In genomic region chr6:48741273-48741672, GRCm38 (mm10) we compare ENCODE assay signal across 15 mouse cellular contexts. TPM values are rescaled to one million over a fixed set of nuclear protein-coding genes. Genes with fewer than 3 reads are reported as not detected.
DNase-seq lines count a peak whose midpoint lies in the region; ATAC-seq and TF ChIP-seq lines count a peak whose summit lies in the region.
"Had no signal": no experiment of that assay in that cellular context is flagged by ENCODE, and none has a peak within 500 bp of the region (broad histone marks: within the 10 kb centered on the region; RNA-seq: fewer than 3 reads in every experiment).

No protein-coding gene starts in this region.

- H3K4me3 ChIP-seq in kidney, postnatal 0 days (replicated peaks; ENCODE audit: low read depth, low read length): no peak overlapping the region
- no peak overlapping the region for H3K4me3 ChIP-seq in midbrain, embryonic 15.5 days
- H3K4me3 ChIP-seq: erythroblast, embryonic 14.5 days had no signal

- peak overlapping the region; percentile 70 for H3K27ac ChIP-seq in kidney, postnatal 0 days
- no peak overlapping the region for H3K27ac ChIP-seq in midbrain, embryonic 15.5 days

- 31% methylated on average over 3 of the region's 3 CpGs for WGBS in kidney, postnatal 0 days
- WGBS in midbrain, embryonic 15.5 days: 36% methylated on average over 3 of the region's 3 CpGs

- no peaks in the 10 kb centered on the region for H3K9me3 ChIP-seq in kidney, postnatal 0 days (replicated peaks; ENCODE audit: low read length)
- H3K9me3 ChIP-seq in midbrain, embryonic 15.5 days: no peaks in the 10 kb centered on the region

- H3K27me3 ChIP-seq in kidney, postnatal 0 days (ENCODE audit: insufficient read depth, low read length): no peaks in the 10 kb centered on the region
- H3K27me3 ChIP-seq in midbrain, embryonic 15.5 days (replicated peaks): peaks cover 27% of the 10 kb centered on the region

- H3K36me3 ChIP-seq in kidney, postnatal 0 days (ENCODE audit: insufficient read depth, low read length): no peaks in the 10 kb centered on the region
- H3K36me3 ChIP-seq in midbrain, embryonic 15.5 days (replicated peaks): no peaks in the 10 kb centered on the region

- peak overlapping the region; percentile 25; the same call in 1 of the 2 replicates for H3K4me2 ChIP-seq in kidney, postnatal 0 days (ENCODE audit: low read length)
- no peak overlapping the region for H3K4me2 ChIP-seq in midbrain, embryonic 15.5 days

- DNase-seq in CD4-positive, CD25-positive, alpha-beta regulatory T cell, adult 2 months (ENCODE audit: low read depth, low spot score): peak; percentile 63
- no peak for DNase-seq in kidney, postnatal 0 days (ENCODE audit: low spot score)
- DNase-seq in kidney, adult 18-20 months: no peak
- peak; percentile 29 for DNase-seq in kidney, postnatal 14 days
- peak; percentile 55 for DNase-seq in thymus, postnatal 0 days (ENCODE audit: low spot score)
- no peak for DNase-seq in left cerebral cortex, postnatal 36 days (ENCODE audit: low spot score in 2 of 2)
- DNase-seq: cerebellum, postnatal 25 days; gastrocnemius, postnatal 10 days; right cerebral cortex, postnatal 25 days had no signal

- no peak for ATAC-seq in CD4-positive, CD25-positive, alpha-beta regulatory T cell, adult 4 months
- ATAC-seq in kidney, postnatal 0 days (replicated peaks; ENCODE audit: low FRiP score, low read depth): no peak
- no peak for ATAC-seq in midbrain, embryonic 15.5 days (replicated peaks)
- ATAC-seq: Patski had no signal

- no peak for TF ChIP-seq CTCF in kidney, postnatal 0 days (IDR thresholded peaks at IDR 0.05; ENCODE audit: low read depth)

- peaks cover 4% of the 10 kb centered on the region; the same call in 1 of the 2 replicates for H3K4me1 ChIP-seq in kidney, postnatal 0 days (replicated peaks; ENCODE audit: insufficient read depth, low read length)
- H3K4me1 ChIP-seq in midbrain, embryonic 15.5 days: peaks cover 11% of the 10 kb centered on the region; the same call in 1 of the 2 replicates

- H3K9ac ChIP-seq in kidney, postnatal 0 days (ENCODE audit: low read depth, low read length): no peak overlapping the region
- H3K9ac ChIP-seq in midbrain, embryonic 15.5 days: no peak overlapping the region

- intact Hi-C loops in left cerebral cortex, postnatal 36 days (cut with DNase I): no loop called here

RNA-seq across cellular contexts. Expression of gene Gimap1, which starts 2.4 kb away (rescaled TPM):
- polyA plus RNA-seq in CD4-positive, CD25-positive, alpha-beta regulatory T cell, adult 4 months (2017; shearing (Covaris generic)): 100 to 1,000 TPM; 342 to 402 TPM
- polyA plus RNA-seq in kidney, postnatal 0 days (2015; fragmentation: Nextera tagmentation; extraction: Ambion mirVana): 26.8 and 29.7 TPM in 2 replicates
- polyA plus RNA-seq in thymus, postnatal 0 days (2015; fragmentation: Nextera tagmentation; extraction: Ambion mirVana): 148 and 170 TPM in 2 replicates
- 4.8 and 5.8 TPM in 2 replicates for polyA plus RNA-seq in midbrain, embryonic 15.5 days (2015; fragmentation: Nextera tagmentation; extraction: Ambion mirVana)
- 1 to 10 TPM; 1.9 to 3.1 TPM for total RNA-seq in left cerebral cortex, postnatal 36 days (2021)

RNA-seq across cellular contexts. Expression of gene Gimap5, which starts 4.7 kb away (rescaled TPM):
- polyA plus RNA-seq in CD4-positive, CD25-positive, alpha-beta regulatory T cell, adult 4 months (2017; shearing (Covaris generic)): 100 to 1,000 TPM; 196 to 256 TPM
- 26.4 and 32.2 TPM in 2 replicates for polyA plus RNA-seq in kidney, postnatal 0 days (2015; fragmentation: Nextera tagmentation; extraction: Ambion mirVana)
- 23.7 and 29.6 TPM in 2 replicates for polyA plus RNA-seq in thymus, postnatal 0 days (2015; fragmentation: Nextera tagmentation; extraction: Ambion mirVana)
- polyA plus RNA-seq in midbrain, embryonic 15.5 days (2015; fragmentation: Nextera tagmentation; extraction: Ambion mirVana): 0.71 and 1.6 TPM in 2 replicates
- 1 to 10 TPM in 1 of 2 experiments, under 1 TPM in 1; 0.96 to 1.1 TPM for total RNA-seq in left cerebral cortex, postnatal 36 days (2021)
- polyA plus RNA-seq: Patski had no signal

RNA-seq across cellular contexts. Expression of gene Gimap7, which starts 22.9 kb away (rescaled TPM):
- polyA plus RNA-seq in CD4-positive, CD25-positive, alpha-beta regulatory T cell, adult 4 months (2017; shearing (Covaris generic)): 100 to 1,000 TPM; 600 to 617 TPM
- polyA plus RNA-seq in kidney, postnatal 0 days (2015; fragmentation: Nextera tagmentation; extraction: Ambion mirVana): 0.10 and 0.14 TPM in 2 replicates
- 6.5 and 6.7 TPM in 2 replicates for polyA plus RNA-seq in thymus, postnatal 0 days (2015; fragmentation: Nextera tagmentation; extraction: Ambion mirVana)
- not detected in 2 replicates for polyA plus RNA-seq in midbrain, embryonic 15.5 days (2015; fragmentation: Nextera tagmentation; extraction: Ambion mirVana)
- total RNA-seq in left cerebral cortex, postnatal 36 days (2021): not detected
- total RNA-seq: gastrocnemius, postnatal 10 days; left cerebral cortex, postnatal 10 days had no signal
- polyA plus RNA-seq: brain, embryonic 14.5 days; erythroblast, embryonic 14.5 days; Patski had no signal

RNA-seq across cellular contexts. Expression of gene Gm28053, which starts 22.9 kb away (rescaled TPM):
- 10 to 100 TPM; 62.5 to 69.5 TPM for polyA plus RNA-seq in CD4-positive, CD25-positive, alpha-beta regulatory T cell, adult 4 months (2017; shearing (Covaris generic))
- 2.7 and 3.2 TPM in 2 replicates for polyA plus RNA-seq in kidney, postnatal 0 days (2015; fragmentation: Nextera tagmentation; extraction: Ambion mirVana)
- 11.0 and 13.9 TPM in 2 replicates for polyA plus RNA-seq in thymus, postnatal 0 days (2015; fragmentation: Nextera tagmentation; extraction: Ambion mirVana)
- polyA plus RNA-seq in midbrain, embryonic 15.5 days (2015; fragmentation: Nextera tagmentation; extraction: Ambion mirVana): 0.88 TPM in 1 of 2 replicates, not detected in the other
- total RNA-seq in left cerebral cortex, postnatal 36 days (2021): not detected
- total RNA-seq: left cerebral cortex, postnatal 10 days had no signal
- polyA plus RNA-seq: erythroblast, embryonic 14.5 days; Patski had no signal

RNA-seq across cellular contexts. Expression of gene Gimap3, which starts 29.4 kb away (rescaled TPM):
- 1,000 to 10,000 TPM; 1,659 to 2,511 TPM for polyA plus RNA-seq in CD4-positive, CD25-positive, alpha-beta regulatory T cell, adult 4 months (2017; shearing (Covaris generic))
- 0.13 and 0.17 TPM in 2 replicates for polyA plus RNA-seq in kidney, postnatal 0 days (2015; fragmentation: Nextera tagmentation; extraction: Ambion mirVana)
- 3.6 and 5.3 TPM in 2 replicates for polyA plus RNA-seq in thymus, postnatal 0 days (2015; fragmentation: Nextera tagmentation; extraction: Ambion mirVana)
- not detected in 2 replicates for polyA plus RNA-seq in midbrain, embryonic 15.5 days (2015; fragmentation: Nextera tagmentation; extraction: Ambion mirVana)
- total RNA-seq in left cerebral cortex, postnatal 36 days (2021): not detected
- total RNA-seq: left cerebral cortex, postnatal 10 days had no signal
- polyA plus RNA-seq: brain, embryonic 14.5 days; Patski had no signal

Comparison
In these comparisons a context has a peak if more than half of its experiments do, and no peak if none do; other contexts are left out.
1. DNase-seq: peak in CD4-positive, CD25-positive, alpha-beta regulatory T cell, adult 2 months (single experiment), kidney, postnatal 14 days (single experiment) and thymus, postnatal 0 days (single experiment); none in kidney, postnatal 0 days (single experiment), kidney, adult 18-20 months (single experiment) and left cerebral cortex, postnatal 36 days (0 of 2).
2. RNA of gene Gimap7, which starts 22.9 kb away (polyA plus RNA-seq): 600 to 617 TPM in CD4-positive, CD25-positive, alpha-beta regulatory T cell, adult 4 months; 6.5 to 6.7 TPM in thymus, postnatal 0 days, 0.10 to 0.14 TPM in kidney, postnatal 0 days and not detected in midbrain, embryonic 15.5 days; every median in the first group is over 10 times any median in the second.